Mouse (Mus musculus): ENCODE measurements around the gene Fgd6.

GRCm38 (mm10) chr10:94123581-94123980 is 87.8 kb downstream of the Fgd6 start:
- TF ChIP-seq CTCF (IDR thresholded peaks at IDR 0.05; ENCODE audit: extremely low read depth, insufficient read length, insufficient replicate concordance, low read depth, low read length) (no peak), POLR2A (IDR thresholded peaks at IDR 0.05; ENCODE audit: low read depth, low read length) (no peak)
